Mouse (Mus musculus) heart, postnatal 0 days (tissue): Measurements from ENCODE around the gene Mafb.

ENCODE experiments used
- CTCF ChIP-seq: IDR thresholded peaks from 2 replicates; pipeline ENCODE4 v1.5.1; 2016; ENCODE audit warnings: antibody characterized with exemption, control low read depth, low read depth
- EP300 ChIP-seq: IDR thresholded peaks from 2 replicates; pipeline ENCODE4 v1.6.1; 2016; ENCODE audit warnings: antibody characterized with exemption, low read depth

- no peak for TF ChIP-seq CTCF
- no peak for TF ChIP-seq EP300
Observed at GRCm38 (mm10) chr2:160397747-160398146, 30.9 kb upstream of the Mafb start.
